ENCODE assay signal across 8 mouse cellular contexts in genomic region chr2:25291184-25292053, GRCm38 (mm10). TPM values are rescaled to one million over a fixed set of nuclear protein-coding genes. Genes with fewer than 3 reads are reported as not detected.
DNase-seq lines count a peak whose midpoint lies in the region; ATAC-seq lines count a peak whose summit lies in the region.

No protein-coding gene starts in this region.

- no peak overlapping the region for H3K27ac ChIP-seq in kidney, embryonic 15.5 days
- H3K27ac ChIP-seq in forebrain, embryonic 13.5 days: no peak overlapping the region
- no peak overlapping the region for H3K27ac ChIP-seq in limb, embryonic 12.5 days
- no peak overlapping the region for H3K27ac ChIP-seq in neural tube, embryonic 15.5 days (replicated peaks)

- H3K27me3 ChIP-seq in kidney, embryonic 15.5 days: peaks cover 83% of the 10 kb centered on the region
- peaks cover 90% of the 10 kb centered on the region for H3K27me3 ChIP-seq in forebrain, embryonic 13.5 days
- H3K27me3 ChIP-seq in limb, embryonic 12.5 days: peaks cover 100% of the 10 kb centered on the region
- H3K27me3 ChIP-seq in neural tube, embryonic 15.5 days (replicated peaks): peaks cover 83% of the 10 kb centered on the region

- H3K4me2 ChIP-seq in kidney, embryonic 15.5 days: peak overlapping the region; percentile 61
- H3K4me2 ChIP-seq in forebrain, embryonic 13.5 days: peak overlapping the region; percentile 51
- peak overlapping the region; percentile 53 for H3K4me2 ChIP-seq in limb, embryonic 12.5 days
- peak overlapping the region; percentile 61 for H3K4me2 ChIP-seq in neural tube, embryonic 15.5 days

- no peaks in the 10 kb centered on the region for H3K9me3 ChIP-seq in kidney, embryonic 15.5 days (replicated peaks)
- no peaks in the 10 kb centered on the region for H3K9me3 ChIP-seq in forebrain, embryonic 13.5 days (replicated peaks)
- no peaks in the 10 kb centered on the region for H3K9me3 ChIP-seq in limb, embryonic 12.5 days
- no peaks in the 10 kb centered on the region for H3K9me3 ChIP-seq in neural tube, embryonic 15.5 days (replicated peaks)

- no peak for DNase-seq in kidney, postnatal 14 days
- no peak for DNase-seq in layer of hippocampus, postnatal 36 days
- no peak for DNase-seq in adrenal gland, adult 18-20 months (ENCODE audit: low spot score in 2 of 2)
- DNase-seq in urinary bladder, adult 2 months (ENCODE audit: low spot score): no peak

- 5% methylated on average over 32 of the region's 32 CpGs for WGBS in kidney, embryonic 15.5 days
- WGBS in forebrain, embryonic 13.5 days: 3% methylated on average over 32 of the region's 32 CpGs
- WGBS in limb, embryonic 12.5 days: 4% methylated on average over 32 of the region's 32 CpGs
- 9% methylated on average over 31 of the region's 32 CpGs for whole genome bisulfite sequencing in neural tube, embryonic 15.5 days

- H3K4me1 ChIP-seq in kidney, embryonic 15.5 days: peaks cover 30% of the 10 kb centered on the region
- H3K4me1 ChIP-seq in forebrain, embryonic 13.5 days: peaks cover 26% of the 10 kb centered on the region
- peaks cover 17% of the 10 kb centered on the region; the same call in 1 of the 2 replicates for H3K4me1 ChIP-seq in limb, embryonic 12.5 days (replicated peaks)
- peaks cover 55% of the 10 kb centered on the region for H3K4me1 ChIP-seq in neural tube, embryonic 15.5 days

- peaks cover under 1% of the 10 kb centered on the region; the same call in 1 of the 2 replicates for H3K36me3 ChIP-seq in kidney, embryonic 15.5 days
- H3K36me3 ChIP-seq in forebrain, embryonic 13.5 days (ENCODE audit: poor library complexity, severe bottlenecking): peaks cover 3% of the 10 kb centered on the region
- peaks cover under 1% of the 10 kb centered on the region; the same call in 1 of the 2 replicates for H3K36me3 ChIP-seq in limb, embryonic 12.5 days
- peaks cover 18% of the 10 kb centered on the region for H3K36me3 ChIP-seq in neural tube, embryonic 15.5 days

- peak overlapping the region; percentile 40 for H3K4me3 ChIP-seq in kidney, embryonic 15.5 days (replicated peaks)
- H3K4me3 ChIP-seq in forebrain, embryonic 13.5 days: peak overlapping the region; percentile 27
- H3K4me3 ChIP-seq in limb, embryonic 12.5 days (replicated peaks): peak overlapping the region; percentile 31
- peak overlapping the region; percentile 24 for H3K4me3 ChIP-seq in neural tube, embryonic 15.5 days (replicated peaks)

- ATAC-seq in kidney, embryonic 15.5 days (replicated peaks; ENCODE audit: low FRiP score): 0 out of 2 replicates have a peak, but pooled peaks have one; percentile 16
- peak; percentile 22; the same call in 1 of the 2 replicates for ATAC-seq in forebrain, embryonic 13.5 days
- ATAC-seq in limb, embryonic 12.5 days (ENCODE audit: insufficient number of reproducible peaks, insufficient read depth, low FRiP score, low TSS enrichment, low read depth): no peak
- ATAC-seq in neural tube, embryonic 15.5 days (ENCODE audit: low FRiP score): no peak

- H3K9ac ChIP-seq in kidney, embryonic 15.5 days: no peak overlapping the region
- H3K9ac ChIP-seq in forebrain, embryonic 13.5 days: peak overlapping the region; percentile 43; the same call in 1 of the 2 replicates
- 0 out of 2 replicates have a peak overlapping the region, but pooled peaks have one; percentile 46 for H3K9ac ChIP-seq in limb, embryonic 12.5 days (replicated peaks)
- H3K9ac ChIP-seq in neural tube, embryonic 15.5 days (replicated peaks): peak overlapping the region; percentile 46; the same call in 1 of the 2 replicates

RNA-seq across cellular contexts. Expression of gene Lrrc26, which starts 1.7 kb away (rescaled TPM):
- polyA plus RNA-seq in kidney, embryonic 15.5 days (2015; fragmentation: Nextera tagmentation; extraction: Ambion mirVana): 0.46 TPM in 1 of 2 replicates, not detected in the other
- polyA plus RNA-seq in forebrain, embryonic 13.5 days (2015; fragmentation: Nextera tagmentation; extraction: Ambion mirVana): 0.14 TPM in 1 of 2 replicates, not detected in the other
- not detected in 2 replicates for polyA plus RNA-seq in limb, embryonic 12.5 days (2016; fragmentation: Nextera tagmentation; extraction: Ambion mirVana)
- polyA plus RNA-seq in neural tube, embryonic 15.5 days (2015; fragmentation: Nextera tagmentation; extraction: Ambion mirVana): 0.22 and 0.26 TPM in 2 replicates
- not detected for total RNA-seq in layer of hippocampus, postnatal 36 days (2021)
- not detected for total RNA-seq in adrenal gland, adult 18-20 months (2021)
- polyA plus RNA-seq in urinary bladder, adult 2 months (2012; rRNA removed): 7.0 and 8.2 TPM in 2 replicates

RNA-seq across cellular contexts. Expression of gene Tmem210, which starts 3.5 kb away (rescaled TPM):
- not detected in 2 replicates for polyA plus RNA-seq in kidney, embryonic 15.5 days (2015; fragmentation: Nextera tagmentation; extraction: Ambion mirVana)
- polyA plus RNA-seq in forebrain, embryonic 13.5 days (2015; fragmentation: Nextera tagmentation; extraction: Ambion mirVana): not detected in 2 replicates
- polyA plus RNA-seq in limb, embryonic 12.5 days (2016; fragmentation: Nextera tagmentation; extraction: Ambion mirVana): not detected in 2 replicates
- not detected in 2 replicates for polyA plus RNA-seq in neural tube, embryonic 15.5 days (2015; fragmentation: Nextera tagmentation; extraction: Ambion mirVana)
- not detected for total RNA-seq in layer of hippocampus, postnatal 36 days (2021)
- total RNA-seq in adrenal gland, adult 18-20 months (2021): not detected
- not detected in 2 replicates for polyA plus RNA-seq in urinary bladder, adult 2 months (2012; rRNA removed)

RNA-seq across cellular contexts. Expression of gene Anapc2, which starts 19.1 kb away (rescaled TPM):
- 123 and 129 TPM in 2 replicates for polyA plus RNA-seq in kidney, embryonic 15.5 days (2015; fragmentation: Nextera tagmentation; extraction: Ambion mirVana)
- polyA plus RNA-seq in forebrain, embryonic 13.5 days (2015; fragmentation: Nextera tagmentation; extraction: Ambion mirVana): 126 and 148 TPM in 2 replicates
- 141 and 151 TPM in 2 replicates for polyA plus RNA-seq in limb, embryonic 12.5 days (2016; fragmentation: Nextera tagmentation; extraction: Ambion mirVana)
- polyA plus RNA-seq in neural tube, embryonic 15.5 days (2015; fragmentation: Nextera tagmentation; extraction: Ambion mirVana): 125 and 129 TPM in 2 replicates
- total RNA-seq in layer of hippocampus, postnatal 36 days (2021): 10 to 100 TPM; 83.0 to 83.3 TPM
- total RNA-seq in adrenal gland, adult 18-20 months (2021): 10 to 100 TPM; 75.5 to 82.4 TPM
- 84.5 and 88.3 TPM in 2 replicates for polyA plus RNA-seq in urinary bladder, adult 2 months (2012; rRNA removed)

RNA-seq across cellular contexts. Expression of gene Ssna1, which starts 19.2 kb away (rescaled TPM):
- polyA plus RNA-seq in kidney, embryonic 15.5 days (2015; fragmentation: Nextera tagmentation; extraction: Ambion mirVana): 204 and 207 TPM in 2 replicates
- polyA plus RNA-seq in forebrain, embryonic 13.5 days (2015; fragmentation: Nextera tagmentation; extraction: Ambion mirVana): 233 and 245 TPM in 2 replicates
- polyA plus RNA-seq in limb, embryonic 12.5 days (2016; fragmentation: Nextera tagmentation; extraction: Ambion mirVana): 217 and 218 TPM in 2 replicates
- polyA plus RNA-seq in neural tube, embryonic 15.5 days (2015; fragmentation: Nextera tagmentation; extraction: Ambion mirVana): 177 and 183 TPM in 2 replicates
- total RNA-seq in layer of hippocampus, postnatal 36 days (2021): 10 to 100 TPM; 65.0 to 69.4 TPM
- 10 to 100 TPM; 37.2 to 40.1 TPM for total RNA-seq in adrenal gland, adult 18-20 months (2021)
- polyA plus RNA-seq in urinary bladder, adult 2 months (2012; rRNA removed): 58.8 and 84.8 TPM in 2 replicates

RNA-seq across cellular contexts. Expression of gene Grin1, which starts 27.6 kb away (rescaled TPM):
- 0.53 and 0.71 TPM in 2 replicates for polyA plus RNA-seq in kidney, embryonic 15.5 days (2015; fragmentation: Nextera tagmentation; extraction: Ambion mirVana)
- 5.6 and 7.9 TPM in 2 replicates for polyA plus RNA-seq in forebrain, embryonic 13.5 days (2015; fragmentation: Nextera tagmentation; extraction: Ambion mirVana)
- polyA plus RNA-seq in limb, embryonic 12.5 days (2016; fragmentation: Nextera tagmentation; extraction: Ambion mirVana): 0.19 and 0.93 TPM in 2 replicates
- 58.0 and 68.4 TPM in 2 replicates for polyA plus RNA-seq in neural tube, embryonic 15.5 days (2015; fragmentation: Nextera tagmentation; extraction: Ambion mirVana)
- 100 to 1,000 TPM; 420 to 431 TPM for total RNA-seq in layer of hippocampus, postnatal 36 days (2021)
- 10 to 100 TPM; 10.0 to 10.5 TPM for total RNA-seq in adrenal gland, adult 18-20 months (2021)
- 1.1 TPM in 2 replicates for polyA plus RNA-seq in urinary bladder, adult 2 months (2012; rRNA removed)

Comparison
In these comparisons a context has a peak if more than half of its experiments do, and no peak if none do; other contexts are left out.
1. ATAC-seq: peak in kidney, embryonic 15.5 days (single experiment) and forebrain, embryonic 13.5 days (single experiment); none in limb, embryonic 12.5 days (single experiment) and neural tube, embryonic 15.5 days (single experiment).
2. Peak in every context shown above with its lines, with median percentiles within 50 percentile points of each other: H3K4me2 ChIP-seq and H3K4me3 ChIP-seq.